Comparison of ENCODE assay signal across 20 mouse cellular contexts in the genomic region with DNA sequence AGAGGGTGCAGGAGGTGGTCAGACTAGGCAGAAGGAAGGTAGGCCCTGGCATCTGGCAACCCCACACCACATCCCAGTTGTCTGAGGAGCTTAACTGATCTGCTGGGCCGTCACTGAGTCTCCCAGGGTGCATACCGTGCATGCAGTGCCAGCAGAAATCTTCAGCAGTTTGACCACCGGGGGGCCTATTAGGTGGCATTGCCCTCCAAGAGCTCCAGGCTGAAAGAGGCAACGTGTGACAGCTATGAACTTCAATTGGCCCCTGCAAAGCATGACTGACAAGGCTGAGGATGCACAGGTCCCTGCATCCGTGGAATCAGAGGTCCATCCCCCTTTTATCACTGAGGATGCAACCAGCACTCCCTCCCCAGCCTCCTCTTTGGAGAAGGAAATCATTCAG.
DNase-seq lines count a peak whose midpoint lies in the region; ATAC-seq and TF ChIP-seq lines count a peak whose summit lies in the region.
"Had no signal": no experiment of that assay in that cellular context is flagged by ENCODE, and none has a peak within 500 bp of the region (broad histone marks: within the 10 kb centered on the region; RNA-seq: fewer than 3 reads in every experiment).

No protein-coding gene starts in this region.

- DNase-seq in hindbrain, postnatal 0 days (ENCODE audit: low spot score): no peak
- no peak for DNase-seq in lung, embryonic 14.5 days
- no peak for DNase-seq in lung, postnatal 25 days (ENCODE audit: low spot score)
- DNase-seq in 416B (ENCODE audit: low read depth): peak; percentile 8
- DNase-seq in frontal cortex, postnatal 36 days (ENCODE audit: low spot score in 2 of 2): no peak
- DNase-seq: adrenal gland, adult 2 months; cerebellum, adult 11 months; cerebellum, postnatal 36 days; kidney, postnatal 14 days; layer of hippocampus, adult 9-11 months; right cerebral cortex, postnatal 14 days had no signal

- ATAC-seq in hindbrain, postnatal 0 days: no peak
- no peak for ATAC-seq in hindbrain, embryonic 16.5 days
- no peak for ATAC-seq in lung, embryonic 14.5 days (ENCODE audit: insufficient read depth)
- ATAC-seq: forebrain, embryonic 13.5 days had no signal

- 60% methylated on average over 5 of the region's 5 CpGs for WGBS in hindbrain, postnatal 0 days
- 56% methylated on average over 5 of the region's 5 CpGs for WGBS in hindbrain, embryonic 16.5 days
- 63% methylated on average over 5 of the region's 5 CpGs for WGBS in lung, embryonic 14.5 days

- H3K27me3 ChIP-seq in hindbrain, postnatal 0 days (ENCODE audit: insufficient read depth, low read length): no peaks in the 10 kb centered on the region
- no peaks in the 10 kb centered on the region for H3K27me3 ChIP-seq in hindbrain, embryonic 16.5 days (replicated peaks; ENCODE audit: control insufficient read depth, insufficient read depth, low read length)
- H3K27me3 ChIP-seq in lung, embryonic 14.5 days (ENCODE audit: insufficient read depth, low read length): no peaks in the 10 kb centered on the region
- no peaks in the 10 kb centered on the region for H3K27me3 ChIP-seq in E14TG2a.4 (ENCODE audit: insufficient read depth, low read length)
- H3K27me3 ChIP-seq: forebrain, embryonic 13.5 days; heart, embryonic 13.5 days; limb, embryonic 12.5 days; neural tube, embryonic 12.5 days; stomach, embryonic 15.5 days had no signal

- no peak overlapping the region for H3K27ac ChIP-seq in hindbrain, postnatal 0 days
- H3K27ac ChIP-seq in hindbrain, embryonic 16.5 days (ENCODE audit: low read depth, low read length): no peak overlapping the region
- H3K27ac ChIP-seq in lung, embryonic 14.5 days (ENCODE audit: low read depth): no peak overlapping the region
- H3K27ac ChIP-seq: embryonic facial prominence, embryonic 10.5 days; forebrain, embryonic 13.5 days; heart, embryonic 13.5 days; limb, embryonic 12.5 days; neural tube, embryonic 12.5 days; stomach, embryonic 15.5 days had no signal

- no peaks in the 10 kb centered on the region for H3K4me1 ChIP-seq in hindbrain, postnatal 0 days (ENCODE audit: insufficient read depth, low read length)
- no peaks in the 10 kb centered on the region for H3K4me1 ChIP-seq in hindbrain, embryonic 16.5 days (ENCODE audit: control insufficient read depth, insufficient read depth, low read depth, low read length)
- no peaks in the 10 kb centered on the region for H3K4me1 ChIP-seq in lung, embryonic 14.5 days (ENCODE audit: insufficient read depth)
- H3K4me1 ChIP-seq in E14TG2a.4 (replicated peaks; ENCODE audit: low read depth, low read length): peaks cover 19% of the 10 kb centered on the region
- H3K4me1 ChIP-seq: megakaryocyte, embryonic 14.5 days; neural tube, embryonic 12.5 days; stomach, embryonic 15.5 days had no signal

- no peak overlapping the region for H3K9ac ChIP-seq in hindbrain, postnatal 0 days (replicated peaks; ENCODE audit: low read length)
- no peak overlapping the region for H3K9ac ChIP-seq in hindbrain, embryonic 16.5 days (ENCODE audit: low read depth, low read length)
- H3K9ac ChIP-seq in lung, embryonic 14.5 days: no peak overlapping the region
- H3K9ac ChIP-seq: forebrain, embryonic 13.5 days; heart, embryonic 13.5 days; limb, embryonic 12.5 days; neural tube, embryonic 12.5 days; stomach, embryonic 15.5 days had no signal

- H3K9me3 ChIP-seq in hindbrain, postnatal 0 days (ENCODE audit: low read length): no peaks in the 10 kb centered on the region
- no peaks in the 10 kb centered on the region for H3K9me3 ChIP-seq in hindbrain, embryonic 16.5 days (ENCODE audit: control insufficient read depth, low read length)
- no peaks in the 10 kb centered on the region for H3K9me3 ChIP-seq in lung, embryonic 14.5 days (ENCODE audit: low read depth, low read length)
- no peaks in the 10 kb centered on the region for H3K9me3 ChIP-seq in E14TG2a.4 (ENCODE audit: low read length)
- H3K9me3 ChIP-seq: embryonic facial prominence, embryonic 10.5 days; forebrain, embryonic 13.5 days; heart, embryonic 13.5 days; limb, embryonic 12.5 days; megakaryocyte, embryonic 14.5 days; neural tube, embryonic 12.5 days; stomach, embryonic 15.5 days had no signal

- no peaks in the 10 kb centered on the region for H3K36me3 ChIP-seq in hindbrain, postnatal 0 days (ENCODE audit: insufficient read depth, low read length)
- H3K36me3 ChIP-seq in hindbrain, embryonic 16.5 days (ENCODE audit: control insufficient read depth, insufficient read depth, low read length): no peaks in the 10 kb centered on the region
- H3K36me3 ChIP-seq in lung, embryonic 14.5 days (ENCODE audit: insufficient read depth): no peaks in the 10 kb centered on the region
- no peaks in the 10 kb centered on the region for H3K36me3 ChIP-seq in E14TG2a.4 (ENCODE audit: insufficient read depth, low read length)
- H3K36me3 ChIP-seq: embryonic facial prominence, embryonic 10.5 days; heart, embryonic 13.5 days; limb, embryonic 12.5 days; neural tube, embryonic 12.5 days; stomach, embryonic 15.5 days had no signal

- no peak overlapping the region for H3K4me2 ChIP-seq in hindbrain, postnatal 0 days (ENCODE audit: low read depth, low read length)
- H3K4me2 ChIP-seq in hindbrain, embryonic 16.5 days (ENCODE audit: low read length): no peak overlapping the region
- no peak overlapping the region for H3K4me2 ChIP-seq in lung, embryonic 14.5 days
- H3K4me2 ChIP-seq: forebrain, embryonic 13.5 days; heart, embryonic 13.5 days; limb, embryonic 12.5 days; neural tube, embryonic 12.5 days; stomach, embryonic 15.5 days had no signal

- H3K4me3 ChIP-seq in hindbrain, postnatal 0 days (ENCODE audit: low read length): no peak overlapping the region
- no peak overlapping the region for H3K4me3 ChIP-seq in hindbrain, embryonic 16.5 days (ENCODE audit: low read length)
- no peak overlapping the region for H3K4me3 ChIP-seq in lung, embryonic 14.5 days (ENCODE audit: low read depth, low read length)
- no peak overlapping the region for H3K4me3 ChIP-seq in E14TG2a.4 (replicated peaks; ENCODE audit: low read length)
- H3K4me3 ChIP-seq: embryonic facial prominence, embryonic 10.5 days; forebrain, embryonic 13.5 days; heart, embryonic 13.5 days; limb, embryonic 12.5 days; megakaryocyte, embryonic 14.5 days; neural tube, embryonic 12.5 days; stomach, embryonic 15.5 days had no signal

- TF ChIP-seq CTCF in hindbrain, postnatal 0 days (IDR thresholded peaks at IDR 0.05; ENCODE audit: low read depth): peak; percentile 20; the same call in 1 of the 2 replicates
- 0 out of 2 replicates have a peak, but pooled peaks have one; percentile 12 for TF ChIP-seq CTCF in lung, embryonic 14.5 days (IDR thresholded peaks at IDR 0.05; ENCODE audit: low read depth)
- 0 out of 2 replicates have a peak, but pooled peaks have one; percentile 8 for TF ChIP-seq CTCF in E14TG2a.4 (conservative IDR thresholded peaks at IDR 0.05; ENCODE audit: low read length)
